Mouse (Mus musculus) embryonic facial prominence, embryonic 13.5 days (tissue): ENCODE data around the gene Lats1. TPM values are rescaled to one million over a fixed set of nuclear protein-coding genes. Genes with fewer than 3 reads are reported as not detected.

Experiments used
- ATAC-seq: fragments of 200-750 bp; cut with Nextera tagmentation; 2 replicates; pipeline ENCODE4 v1.8.0; 2017; ENCODE audit warnings: low read depth; ENCODE audit not compliant: insufficient number of reproducible peaks, insufficient read depth, low FRiP score, low TSS enrichment
- H3K27ac ChIP-seq: fragments of 300-500 bp; sonication (generic); 2 replicates; pipeline ENCODE4 v1.5.1; 2015; ENCODE audit warnings: moderate library complexity, mild to moderate bottlenecking, inconsistent platforms
- H3K27me3 ChIP-seq: fragments of 300-500 bp; sonication (generic); 2 replicates; pipeline ENCODE4 v1.6.1; 2015; ENCODE audit warnings: mild to moderate bottlenecking, inconsistent platforms
- H3K36me3 ChIP-seq: fragments of 300-500 bp; sonication (generic); 2 replicates; pipeline ENCODE4 v1.6.1; 2015; ENCODE audit warnings: mild to moderate bottlenecking, inconsistent platforms
- H3K4me1 ChIP-seq: fragments of 300-500 bp; sonication (generic); 2 replicates; pipeline ENCODE4 v1.6.1; 2015; ENCODE audit warnings: inconsistent platforms
- H3K4me2 ChIP-seq: fragments of 300-500 bp; sonication (generic); 2 replicates; pipeline ENCODE4 v1.6.1; 2015; ENCODE audit warnings: moderate library complexity, mild to moderate bottlenecking, inconsistent platforms
- H3K4me3 ChIP-seq: fragments of 300-500 bp; sonication (generic); 2 replicates; pipeline ENCODE4 v1.5.1; 2015; ENCODE audit warnings: mild to moderate bottlenecking, inconsistent platforms
- H3K9ac ChIP-seq: fragments of 300-500 bp; sonication (generic); 2 replicates; pipeline ENCODE4 v1.6.1; 2015; ENCODE audit warnings: mild to moderate bottlenecking, inconsistent platforms
- H3K9me3 ChIP-seq: fragments of 300-500 bp; sonication (generic); 2 replicates; pipeline ENCODE4 v1.6.1; 2016; ENCODE audit warnings: inconsistent platforms
- WGBS: fragments of 180-500 bp; shearing (Covaris S2); methylation state at CpG from one replicate; pipeline ENCODE4 v1.1.7; 2015; ENCODE audit warnings: mixed read lengths; 5-methylcytosine and 5-hydroxymethylcytosine counted together
- polyA plus RNA-seq: library from polyadenylated mRNA; unstranded; fragments of >200 nt; fragmentation: Nextera tagmentation; extraction: Ambion mirVana; gene quantifications from 2 replicates; pipeline ENCODE4 v1.2.1, GENCODE M21; 2015

Gene Lats1
- polyA plus RNA-seq, 1 experiment from 2014 or later: 8.3 TPM

- H3K27ac ChIP-seq: peak overlapping the region; percentile 96
These were observed 470 bp downstream of the Lats1 start for GRCm38 (mm10) chr10:7681343-7682025.

GRCm38 (mm10) chr10:7682249-7682648 is 1.2 kb downstream of the Lats1 start:
- Histone ChIP-seq H3K9ac (peak overlapping the region; percentile 100), H3K27me3 (no peaks in the 10 kb centered on the region), H3K4me2 (peak overlapping the region; percentile 68), H3K9me3 (no peaks in the 10 kb centered on the region), H3K4me1 (peaks cover 32% of the 10 kb centered on the region), H3K4me3 (peak overlapping the region; percentile 99), H3K27ac (0 out of 2 replicates have a peak overlapping the region, but pooled peaks have one; percentile 96), H3K36me3 (peaks cover 25% of the 10 kb centered on the region)
- ATAC-seq: no peak
- WGBS: 55% methylated on average over 3 of the region's 3 CpGs

More at GRCm38 (mm10) chr10:7681343-7682025, 470 bp downstream of the Lats1 start:
- peaks cover 29% of the 10 kb centered on the region for H3K36me3 ChIP-seq
- peak overlapping the region; percentile 99 for H3K4me3 ChIP-seq
- peak; percentile 82 for ATAC-seq
- H3K9me3 ChIP-seq: no peaks in the 10 kb centered on the region
- H3K4me1 ChIP-seq: peaks cover 32% of the 10 kb centered on the region
- H3K27me3 ChIP-seq: no peaks in the 10 kb centered on the region
- H3K9ac ChIP-seq: peak overlapping the region; percentile 100
- under 1% methylated on average over 49 of the region's 64 CpGs for WGBS
- H3K4me2 ChIP-seq: peak overlapping the region; percentile 68

- no peak overlapping the region for H3K4me3 ChIP-seq
- WGBS: 94% methylated on average over 6 of the region's 6 CpGs
- ATAC-seq: no peak
- H3K4me1 ChIP-seq: peaks cover 20% of the 10 kb centered on the region
- H3K9me3 ChIP-seq: no peaks in the 10 kb centered on the region
- no peak overlapping the region for H3K9ac ChIP-seq
- peaks cover 12% of the 10 kb centered on the region for H3K36me3 ChIP-seq
- H3K27ac ChIP-seq: no peak overlapping the region
- H3K27me3 ChIP-seq: no peaks in the 10 kb centered on the region
- no peak overlapping the region for H3K4me2 ChIP-seq
These were observed 5.9 kb downstream of the Lats1 start for GRCm38 (mm10) chr10:7686902-7687301.

- Histone ChIP-seq H3K36me3 (peaks cover 82% of the 10 kb centered on the region), H3K27ac (no peak overlapping the region), H3K4me2 (no peak overlapping the region), H3K9ac (no peak overlapping the region), H3K4me1 (no peaks in the 10 kb centered on the region), H3K4me3 (no peak overlapping the region), H3K27me3 (no peaks in the 10 kb centered on the region), H3K9me3 (no peaks in the 10 kb centered on the region)
- ATAC-seq: no peak
These were observed 14.3 kb downstream of the Lats1 start for GRCm38 (mm10) chr10:7695286-7695685.

- Histone ChIP-seq H3K4me1 (no peaks in the 10 kb centered on the region), H3K36me3 (peaks cover 90% of the 10 kb centered on the region), H3K9me3 (no peaks in the 10 kb centered on the region), H3K27ac (no peak overlapping the region), H3K27me3 (no peaks in the 10 kb centered on the region), H3K9ac (no peak overlapping the region), H3K4me3 (no peak overlapping the region), H3K4me2 (no peak overlapping the region)
- ATAC-seq: no peak
- WGBS: 88% methylated on average over 3 of the region's 3 CpGs
These were observed 19.1 kb downstream of the Lats1 start for GRCm38 (mm10) chr10:7700120-7700519.

- no peaks in the 10 kb centered on the region for H3K27me3 ChIP-seq
- no peaks in the 10 kb centered on the region for H3K9me3 ChIP-seq
- peaks cover 88% of the 10 kb centered on the region for H3K36me3 ChIP-seq
- no peak overlapping the region for H3K27ac ChIP-seq
- no peaks in the 10 kb centered on the region for H3K4me1 ChIP-seq
- no peak overlapping the region for H3K9ac ChIP-seq
- 98% methylated on average over 6 of the region's 6 CpGs for WGBS
- no peak overlapping the region for H3K4me2 ChIP-seq
- ATAC-seq: no peak
- no peak overlapping the region for H3K4me3 ChIP-seq
These were observed 21.6 kb downstream of the Lats1 start for GRCm38 (mm10) chr10:7702586-7702985.

GRCm38 (mm10) chr10:7710121-7710520 is 29.1 kb downstream of the Lats1 start:
- no peaks in the 10 kb centered on the region for H3K9me3 ChIP-seq
- H3K9ac ChIP-seq: no peak overlapping the region
- no peaks in the 10 kb centered on the region for H3K27me3 ChIP-seq
- 92% methylated on average over 5 of the region's 5 CpGs for WGBS
- peaks cover 80% of the 10 kb centered on the region for H3K36me3 ChIP-seq
- no peak for ATAC-seq
- no peak overlapping the region for H3K27ac ChIP-seq
- H3K4me3 ChIP-seq: no peak overlapping the region
- H3K4me2 ChIP-seq: no peak overlapping the region
- no peaks in the 10 kb centered on the region for H3K4me1 ChIP-seq

GRCm38 (mm10) chr10:7712506-7712905 is 31.5 kb downstream of the Lats1 start:
- H3K4me2 ChIP-seq: no peak overlapping the region
- H3K9ac ChIP-seq: no peak overlapping the region
- ATAC-seq: no peak
- H3K9me3 ChIP-seq: no peaks in the 10 kb centered on the region
- WGBS: 94% methylated on average over 13 of the region's 13 CpGs
- H3K27ac ChIP-seq: no peak overlapping the region
- peaks cover 70% of the 10 kb centered on the region for H3K36me3 ChIP-seq
- H3K4me3 ChIP-seq: no peak overlapping the region
- no peaks in the 10 kb centered on the region for H3K27me3 ChIP-seq
- H3K4me1 ChIP-seq: no peaks in the 10 kb centered on the region

GRCm38 (mm10) chr10:7715056-7715455 is 34.0 kb downstream of the Lats1 start:
- H3K27ac ChIP-seq: no peak overlapping the region
- peaks cover 49% of the 10 kb centered on the region for H3K36me3 ChIP-seq
- H3K9ac ChIP-seq: no peak overlapping the region
- no peaks in the 10 kb centered on the region for H3K4me1 ChIP-seq
- ATAC-seq: no peak
- H3K27me3 ChIP-seq: no peaks in the 10 kb centered on the region
- whole genome bisulfite sequencing: 81% methylated on average over 7 of the region's 7 CpGs
- no peaks in the 10 kb centered on the region for H3K9me3 ChIP-seq
- H3K4me2 ChIP-seq: no peak overlapping the region
- no peak overlapping the region for H3K4me3 ChIP-seq

- Histone ChIP-seq H3K4me1 (peaks cover 7% of the 10 kb centered on the region), H3K4me2 (peak within 1 kb of the TSS; percentile 81), H3K4me3 (peak within 1 kb of the TSS; percentile 82), H3K9ac (peak within 1 kb of the TSS; percentile 85), H3K36me3 (no peaks in the 10 kb centered on the region), H3K27ac (peak within 1 kb of the TSS; percentile 81), H3K9me3 (no peaks in the 10 kb centered on the region), H3K27me3 (no peaks in the 10 kb centered on the region)
- ATAC-seq: peak; percentile 97
- WGBS: under 1% methylated on average over 49 of the region's 49 CpGs
These were observed 44.9 kb downstream of the Lats1 start, which contains the start of gene Katna1 for GRCm38 (mm10) chr10:7725751-7726500. Katna1 (plus strand) TSS chr10:7726000.

- H3K4me3 ChIP-seq: peak overlapping the region; percentile 82
- no peaks in the 10 kb centered on the region for H3K9me3 ChIP-seq
- ATAC-seq: no peak
- H3K27me3 ChIP-seq: no peaks in the 10 kb centered on the region
- peak overlapping the region; percentile 85 for H3K9ac ChIP-seq
- WGBS: 0% methylated on average over 8 of the region's 8 CpGs
- no peaks in the 10 kb centered on the region for H3K36me3 ChIP-seq
- H3K4me1 ChIP-seq: peaks cover 7% of the 10 kb centered on the region
- peak overlapping the region; percentile 81 for H3K27ac ChIP-seq
- H3K4me2 ChIP-seq: peak overlapping the region; percentile 81
These were observed 45.4 kb downstream of the Lats1 start for GRCm38 (mm10) chr10:7726501-7726812.

GRCm38 (mm10) chr10:7727011-7727410 is 46.0 kb downstream of the Lats1 start:
- Histone ChIP-seq H3K9ac (peak overlapping the region; percentile 37; the same call in 1 of the 2 replicates), H3K27me3 (no peaks in the 10 kb centered on the region), H3K27ac (no peak overlapping the region), H3K36me3 (no peaks in the 10 kb centered on the region), H3K4me3 (peak overlapping the region; percentile 82), H3K4me2 (peak overlapping the region; percentile 81), H3K4me1 (peaks cover 9% of the 10 kb centered on the region), H3K9me3 (no peaks in the 10 kb centered on the region)
- no peak for ATAC-seq
- 15% methylated on average over 3 of the region's 3 CpGs for WGBS
